Mouse (Mus musculus): ENCODE data around the gene Sypl2. TPM values are rescaled to one million over a fixed set of nuclear protein-coding genes. Genes with fewer than 3 reads are reported as not detected.

Sypl2 gene
- total RNA-seq, 2 experiments from 2014 or later, result 1.1 to 1.3 TPM

- no peak for DNase-seq (ENCODE audit: low spot score in 2 of 2)
- intact Hi-C loops (cut with DNase I), result no loop called here
Measured at GRCm38 (mm10) chr3:108209536-108209935, 16.9 kb downstream of the Sypl2 start.

- intact Hi-C loops (cut with DNase I), result no loop called here
- DNase-seq (ENCODE audit: low spot score in 2 of 2), result no peak
Measured at GRCm38 (mm10) chr3:108209001-108209400, 17.4 kb downstream of the Sypl2 start.

- intact Hi-C loops (cut with DNase I), result no loop called here
- DNase-seq (ENCODE audit: low spot score in 2 of 2), result no peak
Measured at GRCm38 (mm10) chr3:108206731-108207375, 19.6 kb downstream of the Sypl2 start.

DNA sequence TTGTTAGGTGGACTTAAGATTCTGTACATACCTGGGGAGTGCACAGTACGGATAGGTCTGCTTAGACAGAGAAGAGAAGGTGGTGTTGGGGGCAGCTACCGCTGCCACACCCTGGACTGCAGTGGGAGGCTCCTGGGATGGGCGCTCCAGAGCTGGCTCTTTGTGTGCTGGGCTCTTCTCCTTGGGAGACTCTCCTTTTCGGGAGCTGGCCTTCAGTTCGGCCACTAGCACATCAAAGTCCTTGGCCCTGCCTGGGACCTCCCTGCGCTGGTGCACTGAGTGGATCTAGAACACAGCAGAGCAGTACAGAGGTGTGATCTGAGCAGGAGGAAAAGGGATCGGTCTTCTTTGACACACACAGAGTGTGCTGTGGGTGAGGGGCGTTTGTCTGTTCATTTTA, 20.8 kb downstream of the Sypl2 start:
- intact Hi-C loops (cut with DNase I), result no loop called here
- no peak for DNase-seq (ENCODE audit: low spot score in 2 of 2)

DNA sequence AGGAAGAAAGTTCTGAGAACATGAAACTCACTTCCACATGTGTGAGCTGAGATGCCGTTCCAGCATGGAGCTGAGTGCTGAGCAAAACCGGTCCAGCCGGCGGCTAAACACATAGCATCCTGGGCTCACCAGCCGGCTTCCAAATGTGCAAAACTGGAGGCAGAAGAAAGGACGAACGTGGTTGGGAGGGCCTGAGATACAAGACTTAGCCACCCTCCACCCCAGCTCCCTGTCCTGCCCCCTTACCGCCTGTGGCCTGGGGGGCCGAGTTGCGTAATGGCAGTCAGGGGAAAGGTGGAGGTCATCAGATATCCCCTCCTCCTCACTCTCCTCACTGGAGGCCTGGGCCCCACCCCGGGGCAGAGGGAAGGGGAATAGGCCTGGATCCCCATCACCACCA, 22.0 kb downstream of the Sypl2 start:
- intact Hi-C loops (cut with DNase I), result no loop called here
- DNase-seq (ENCODE audit: low spot score in 2 of 2), result no peak

DNA sequence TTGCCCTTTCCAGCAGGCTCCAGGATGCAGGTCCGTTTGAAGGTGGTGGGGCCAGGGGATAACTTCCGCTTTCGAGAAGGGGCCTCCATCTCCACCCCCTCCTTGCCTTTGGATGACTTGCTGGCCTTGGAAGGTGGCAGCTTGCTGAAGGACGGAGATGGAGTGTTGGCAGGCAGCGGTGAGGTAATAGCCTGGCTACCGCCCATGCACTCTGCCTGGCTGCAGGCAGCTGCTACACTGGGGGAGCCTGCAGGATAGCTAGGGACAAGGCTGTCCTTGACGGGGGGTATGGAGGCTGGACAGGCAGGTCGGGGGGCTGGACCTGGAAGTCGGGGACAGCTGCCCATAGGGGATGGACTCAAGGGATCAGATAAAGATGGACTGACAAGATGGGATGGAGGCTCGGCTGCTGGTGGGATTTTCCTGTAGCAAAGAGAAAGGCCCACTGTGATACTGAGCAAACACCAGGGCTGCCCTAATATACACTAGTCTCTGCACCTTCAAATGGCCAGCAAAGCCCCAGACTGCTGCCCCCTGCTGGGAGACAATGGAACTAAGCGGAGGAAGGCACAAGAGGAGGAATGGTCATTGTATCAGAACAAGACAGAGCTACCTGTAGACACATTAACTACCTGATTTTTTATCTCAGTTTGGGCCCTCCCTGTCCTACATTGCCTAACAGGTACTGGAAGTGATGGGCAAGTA, 22.7 kb downstream of the Sypl2 start:
- intact Hi-C loops (cut with DNase I), result loop anchor here (2.0 kb wide), 1 partner anchor 39 kb away; no protein-coding TSS in a partner anchor

DNA sequence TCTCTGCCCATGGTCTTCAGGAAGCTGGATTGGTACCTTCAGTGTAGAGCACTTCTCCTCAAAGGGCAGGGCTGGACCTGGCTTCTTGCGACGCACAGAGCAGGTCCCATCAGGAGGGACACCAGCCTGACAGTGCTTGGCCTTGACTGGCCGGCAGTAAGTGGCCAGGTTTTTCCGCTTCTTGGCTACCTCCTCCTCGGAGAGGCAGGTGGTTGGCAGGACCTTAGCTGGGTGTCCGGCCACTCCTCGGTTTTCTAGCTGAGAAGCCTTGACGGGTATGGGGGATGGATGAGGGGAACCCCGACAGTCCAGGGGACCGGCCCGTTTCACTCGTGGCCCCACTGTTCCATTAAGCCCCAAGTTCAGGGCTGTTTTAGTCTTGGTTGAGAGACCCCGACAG, 23.2 kb downstream of the Sypl2 start:
- intact Hi-C loops (cut with DNase I), result loop anchor here (2.0 kb wide), 1 partner anchor 38 kb away; no protein-coding TSS in a partner anchor

More for the DNA sequence above, 22.7 kb downstream of the Sypl2 start:
- DNase-seq (ENCODE audit: low spot score in 2 of 2), result peak in 1 of 2 experiments; percentile 82

GRCm38 (mm10) chr3:108202506-108202905, 23.9 kb downstream of the Sypl2 start:
- intact Hi-C loops (cut with DNase I), result loop anchor here (2.0 kb wide), 1 partner anchor 38 kb away; no protein-coding TSS in a partner anchor
- no peak for DNase-seq (ENCODE audit: low spot score in 2 of 2)

More for the DNA sequence above, 23.2 kb downstream of the Sypl2 start:
- no peak for DNase-seq (ENCODE audit: low spot score in 2 of 2)

DNA sequence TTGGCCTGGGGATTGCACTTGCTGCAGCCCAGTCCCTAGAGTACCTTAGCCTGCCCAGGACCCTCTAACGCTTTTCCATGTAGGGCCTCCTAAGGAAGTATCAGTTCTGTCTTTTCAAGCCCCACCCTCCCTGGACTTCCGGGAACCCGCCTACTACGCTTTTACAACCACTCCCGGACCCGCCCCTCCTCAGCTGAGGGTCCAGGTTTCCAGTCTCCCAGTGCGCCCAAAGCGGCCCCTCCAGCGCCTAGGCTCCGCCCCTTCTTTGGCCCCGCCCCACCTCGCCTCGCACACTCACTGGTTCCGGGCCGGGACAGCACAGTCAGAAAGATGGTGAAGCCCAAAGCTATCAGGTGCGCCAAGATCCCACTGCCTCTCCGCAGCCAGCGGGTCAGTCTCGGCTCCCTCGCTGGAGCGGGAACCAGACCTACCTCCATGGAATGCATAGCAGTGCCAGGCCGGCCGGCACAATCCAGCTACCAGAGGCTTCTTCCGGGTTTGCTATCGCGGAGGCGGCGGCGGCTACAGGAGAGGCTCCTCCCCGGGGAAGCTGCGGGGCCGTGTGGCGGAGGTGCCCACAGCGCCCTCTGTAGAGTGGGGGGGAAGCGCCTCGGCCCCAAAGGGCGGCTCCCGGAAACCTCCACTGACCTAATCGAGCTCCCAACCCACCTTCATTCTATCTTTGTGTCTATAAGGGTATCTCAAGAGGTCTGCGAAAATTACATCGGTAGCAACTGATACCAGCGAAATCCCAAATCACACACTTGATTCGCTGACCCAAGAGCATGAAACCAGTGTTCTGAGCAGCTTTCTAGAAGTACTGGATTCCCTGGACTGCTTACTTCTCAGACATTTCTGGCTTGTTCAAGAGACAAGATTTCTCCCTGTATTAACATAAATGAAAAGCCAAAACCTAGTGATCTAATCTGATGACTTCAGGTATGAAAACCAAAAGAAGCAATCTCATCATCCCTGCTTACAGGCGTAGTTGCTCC, 25.8 kb downstream of the Sypl2 start, which contains the start of gene Cyb561d1:
Gene Cyb561d1 (minus strand): TSS at position 884 of the 995 bp plus-strand sequence.
- intact Hi-C loops (cut with DNase I), result no loop called here
- DNase-seq (ENCODE audit: low spot score in 2 of 2), result peak; percentile 85 to 86

DNA sequence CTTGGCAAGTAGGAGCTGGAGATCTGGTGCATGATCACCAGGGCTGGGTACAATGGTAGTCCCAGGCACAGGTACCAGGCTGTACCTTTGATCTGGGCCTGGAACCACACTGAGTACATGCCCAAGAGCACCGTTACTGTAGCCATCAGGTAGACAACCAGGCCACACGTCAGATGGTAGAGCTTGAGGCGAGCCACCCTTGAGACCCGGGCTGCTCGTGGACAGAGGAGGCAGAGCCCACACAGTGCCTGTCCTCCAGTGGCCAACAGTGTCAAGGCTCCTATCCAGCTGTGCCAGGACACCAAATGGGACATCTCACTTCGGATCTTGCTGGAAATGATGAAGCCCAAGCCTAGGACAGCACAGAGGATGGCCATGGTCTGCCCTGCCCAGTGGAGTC, 27.2 kb downstream of the Sypl2 start:
- DNase-seq (ENCODE audit: low spot score in 2 of 2), result no peak
- intact Hi-C loops (cut with DNase I), result no loop called here

DNA sequence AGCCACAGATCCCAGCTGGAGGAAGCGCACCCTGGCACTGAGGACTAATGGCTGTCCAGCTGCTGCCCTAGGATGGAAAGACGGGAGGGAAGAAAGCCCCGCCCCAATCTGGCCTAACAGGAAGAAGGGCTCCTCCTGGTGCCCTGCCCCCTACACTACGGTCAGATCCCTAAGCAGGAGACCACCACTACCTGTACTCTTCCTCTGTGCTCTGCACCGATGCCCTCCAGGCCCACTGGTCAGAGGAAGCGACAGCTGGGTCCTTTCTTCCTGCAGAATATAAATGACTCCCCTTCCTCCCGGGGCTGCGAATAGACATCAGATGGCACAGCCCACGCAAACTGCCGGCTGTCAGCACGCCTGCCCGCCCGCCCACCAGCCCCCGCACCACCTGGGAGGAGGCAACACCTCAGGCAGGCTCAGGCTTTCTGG, 29.4 kb downstream of the Sypl2 start:
- intact Hi-C loops (cut with DNase I), result no loop called here

GRCm38 (mm10) chr3:108195941-108196590, 30.4 kb downstream of the Sypl2 start:
- intact Hi-C loops (cut with DNase I), result no loop called here
- peak in 1 of 2 experiments; percentile 55 for DNase-seq (ENCODE audit: low spot score in 2 of 2)

More for the DNA sequence above, 29.4 kb downstream of the Sypl2 start:
- DNase-seq (ENCODE audit: low spot score in 2 of 2), result peak; percentile 80 to 85

DNA sequence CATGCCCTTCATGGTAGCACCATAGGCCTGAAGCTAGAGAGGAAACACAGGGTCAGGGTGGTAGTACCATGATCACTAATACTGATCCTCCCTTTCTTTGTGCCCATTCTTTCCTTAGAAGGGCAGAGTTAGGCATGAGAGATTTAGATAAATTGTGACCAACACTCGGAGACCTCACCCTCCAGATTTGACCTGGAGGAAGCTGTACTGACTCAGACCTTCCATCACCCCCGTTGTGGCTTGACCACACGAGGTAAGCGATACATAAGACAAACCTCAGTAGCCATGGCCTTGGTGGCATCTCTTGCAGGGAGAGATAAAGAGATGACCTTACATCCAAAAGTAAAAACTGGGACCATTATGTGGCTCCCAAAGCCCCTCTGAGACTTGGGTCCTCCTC, 31.2 kb downstream of the Sypl2 start:
- intact Hi-C loops (cut with DNase I), result no loop called here
- DNase-seq (ENCODE audit: low spot score in 2 of 2), result no peak

DNA sequence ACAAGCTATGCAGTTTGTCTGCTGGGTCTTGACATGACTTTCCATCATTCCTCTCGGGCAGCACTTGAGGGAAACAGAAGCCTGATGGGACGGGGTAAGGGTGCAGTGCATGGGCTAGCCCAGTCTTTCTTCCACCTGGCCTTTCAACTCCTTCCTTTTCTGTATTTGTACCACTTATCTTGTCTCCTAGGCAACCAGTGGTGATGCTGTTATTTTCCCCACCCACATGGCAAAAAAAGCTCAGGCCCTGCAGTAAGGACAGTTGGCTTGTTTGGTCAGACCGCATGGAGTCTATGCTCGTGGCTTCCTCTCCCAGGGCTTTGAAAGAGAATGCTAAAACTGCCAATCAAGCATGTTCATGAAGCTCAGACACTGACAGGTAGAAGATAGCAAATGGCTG, 32.8 kb downstream of the Sypl2 start:
- intact Hi-C loops (cut with DNase I), result no loop called here
- peak in 1 of 2 experiments; percentile 4 for DNase-seq (ENCODE audit: low spot score in 2 of 2)

DNA sequence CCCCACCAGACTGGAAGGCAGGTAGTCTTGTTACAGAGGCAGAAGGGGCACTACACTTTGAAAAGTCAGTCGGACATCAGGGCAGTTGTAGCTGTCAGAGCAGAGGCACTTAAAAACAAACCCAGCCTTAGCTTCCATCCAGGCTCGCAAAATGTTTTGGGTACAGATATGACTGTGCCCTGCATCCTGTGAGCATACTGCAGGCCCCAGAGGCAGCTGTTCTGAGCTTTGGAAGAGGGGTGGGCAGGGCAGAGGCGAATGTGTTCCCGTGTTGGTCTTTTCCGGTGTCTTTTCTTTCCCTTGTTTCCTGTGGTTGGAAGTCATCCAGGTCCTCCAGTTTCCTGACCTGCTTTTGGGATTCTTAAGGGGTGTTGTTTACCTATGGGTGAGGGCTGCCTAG, 36.6 kb downstream of the Sypl2 start:
- intact Hi-C loops (cut with DNase I), result no loop called here
- no peak for DNase-seq (ENCODE audit: low spot score in 2 of 2)

DNA sequence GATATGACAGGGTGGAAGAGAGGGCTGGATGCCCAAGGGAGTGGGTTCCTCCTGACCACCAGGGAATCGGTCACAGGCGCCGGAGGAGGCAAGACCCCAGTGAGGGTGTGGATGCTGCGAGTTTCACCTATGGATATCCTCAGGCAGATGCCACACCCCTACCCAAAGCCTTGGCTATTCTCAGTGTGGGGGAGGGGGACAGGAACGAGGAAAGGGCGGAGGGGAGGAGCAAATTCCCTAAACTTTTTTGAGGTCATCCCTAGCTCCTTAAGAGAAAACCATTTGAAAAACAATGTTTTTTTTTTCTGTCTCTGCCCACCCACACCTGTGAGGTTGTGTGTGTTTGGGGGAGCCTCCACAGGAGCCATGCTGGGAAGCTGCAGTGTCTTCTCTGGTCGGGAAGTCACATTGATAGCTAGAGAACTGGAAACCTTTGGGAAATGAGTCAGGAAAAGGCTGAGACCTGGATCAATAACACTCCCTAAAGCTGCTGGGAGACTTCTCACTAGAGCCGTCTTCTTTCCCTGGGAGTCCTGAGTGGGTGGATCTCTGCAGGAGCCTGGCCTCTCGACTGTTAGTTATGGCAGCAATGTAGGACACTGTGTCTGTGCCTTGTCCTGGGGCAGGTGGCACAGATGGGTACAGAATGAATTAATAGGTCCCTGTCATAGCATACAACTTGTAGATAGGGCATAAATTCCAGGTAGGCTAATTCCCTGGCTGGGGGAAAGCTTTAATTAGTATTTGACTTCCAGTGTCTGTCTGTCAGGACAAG, 37.5 kb downstream of the Sypl2 start:
- no peak for DNase-seq (ENCODE audit: low spot score in 2 of 2)
- intact Hi-C loops (cut with DNase I), result no loop called here

- no peak for DNase-seq (ENCODE audit: low spot score in 2 of 2)
- intact Hi-C loops (cut with DNase I), result loop anchor here (2.0 kb wide), 1 partner anchor 24 kb away; the partner anchor contains the start of gene Atxn7l2
Measured at GRCm38 (mm10) chr3:108187111-108187795, 39.2 kb downstream of the Sypl2 start.

Measured in left cerebral cortex, postnatal 14 days (tissue).